Mouse (Mus musculus): ENCODE data around the gene Ulk3.

Gene Ulk3

GRCm38 (mm10) chr9:57568500-57568899, 20.8 kb upstream of the Ulk3 start:
- DNase-seq (ENCODE audit: low spot score in 2 of 2) = no peak

GRCm38 (mm10) chr9:57574397-57574796, 14.9 kb upstream of the Ulk3 start:
- DNase-seq (ENCODE audit: low spot score in 2 of 2) = no peak

- no peak for DNase-seq (ENCODE audit: low spot score in 2 of 2)
These were observed 13.7 kb upstream of the Ulk3 start for GRCm38 (mm10) chr9:57575577-57575976.

GRCm38 (mm10) chr9:57577144-57577849, 12.0 kb upstream of the Ulk3 start:
- peak in 1 of 2 experiments; percentile 11 for DNase-seq (ENCODE audit: low spot score in 2 of 2)

GRCm38 (mm10) chr9:57584991-57585390, 4.3 kb upstream of the Ulk3 start:
- no peak for DNase-seq (ENCODE audit: low spot score in 2 of 2)

- DNase-seq (ENCODE audit: low spot score in 2 of 2) = no peak
These were observed 1.5 kb downstream of the Ulk3 start for GRCm38 (mm10) chr9:57590726-57591125.

GRCm38 (mm10) chr9:57593454-57594173, 4.4 kb downstream of the Ulk3 start:
- DNase-seq (ENCODE audit: low spot score in 2 of 2) = no peak

GRCm38 (mm10) chr9:57594174-57594509, 4.9 kb downstream of the Ulk3 start:
- no peak for DNase-seq (ENCODE audit: low spot score in 2 of 2)

GRCm38 (mm10) chr9:57597265-57597664, 8.0 kb downstream of the Ulk3 start:
- no peak for DNase-seq (ENCODE audit: low spot score in 2 of 2)

- DNase-seq (ENCODE audit: low spot score in 2 of 2) = no peak
These were observed 8.7 kb downstream of the Ulk3 start for GRCm38 (mm10) chr9:57597929-57598382.

GRCm38 (mm10) chr9:57598851-57599563, 9.8 kb downstream of the Ulk3 start:
- DNase-seq (ENCODE audit: low spot score in 2 of 2) = no peak

- no peak for DNase-seq (ENCODE audit: low spot score in 2 of 2)
These were observed 11.5 kb downstream of the Ulk3 start for GRCm38 (mm10) chr9:57600620-57601352.

GRCm38 (mm10) chr9:57601353-57601706, 12.1 kb downstream of the Ulk3 start:
- no peak for DNase-seq (ENCODE audit: low spot score in 2 of 2)

GRCm38 (mm10) chr9:57602098-57602497, 12.8 kb downstream of the Ulk3 start:
- no peak for DNase-seq (ENCODE audit: low spot score in 2 of 2)

GRCm38 (mm10) chr9:57604875-57605274, 15.6 kb downstream of the Ulk3 start:
- DNase-seq (ENCODE audit: low spot score in 2 of 2) = no peak

- no peak for DNase-seq (ENCODE audit: low spot score in 2 of 2)
These were observed 16.3 kb downstream of the Ulk3 start for GRCm38 (mm10) chr9:57605503-57605902.

- peak in 1 of 2 experiments; percentile 17 for DNase-seq (ENCODE audit: low spot score in 2 of 2)
These were observed 17.0 kb downstream of the Ulk3 start, which contains the start of gene Cplx3 for GRCm38 (mm10) chr9:57606139-57606851. Gene Cplx3, minus strand, starts transcription at chr9:57606281.

GRCm38 (mm10) chr9:57609803-57610202, 20.6 kb downstream of the Ulk3 start:
- no peak for DNase-seq (ENCODE audit: low spot score in 2 of 2)

GRCm38 (mm10) chr9:57610359-57610826, 21.1 kb downstream of the Ulk3 start:
- no peak for DNase-seq (ENCODE audit: low spot score in 2 of 2)

- DNase-seq (ENCODE audit: low spot score in 2 of 2) = no peak
These were observed 23.3 kb downstream of the Ulk3 start for GRCm38 (mm10) chr9:57612587-57612986.

GRCm38 (mm10) chr9:57613975-57614374, 24.7 kb downstream of the Ulk3 start:
- DNase-seq (ENCODE audit: low spot score in 2 of 2) = no peak

Measured in natural killer cell, adult 2 months (primary cell).